Mouse (Mus musculus) small intestine, adult 2 months (tissue): ENCODE measurements around the gene Ccdc82.

Experiments used
- CTCF ChIP-seq: fragments of 200-500 bp; IDR thresholded peaks from 2 replicates; pipeline ENCODE4 v1.5.1; 2012; ENCODE audit warnings: low read depth, mild to moderate bottlenecking, control low read depth, inconsistent platforms, low read length, moderate library complexity, mixed read lengths; ENCODE audit not compliant: insufficient replicate concordance, insufficient read length; ENCODE audit errors: extremely low read depth
- POLR2A ChIP-seq: fragments of 200-500 bp; IDR thresholded peaks from 2 replicates; pipeline ENCODE4 v1.6.1; 2012; ENCODE audit warnings: low read depth, mild to moderate bottlenecking, control low read depth, inconsistent platforms, low read length, moderate library complexity

DNA sequence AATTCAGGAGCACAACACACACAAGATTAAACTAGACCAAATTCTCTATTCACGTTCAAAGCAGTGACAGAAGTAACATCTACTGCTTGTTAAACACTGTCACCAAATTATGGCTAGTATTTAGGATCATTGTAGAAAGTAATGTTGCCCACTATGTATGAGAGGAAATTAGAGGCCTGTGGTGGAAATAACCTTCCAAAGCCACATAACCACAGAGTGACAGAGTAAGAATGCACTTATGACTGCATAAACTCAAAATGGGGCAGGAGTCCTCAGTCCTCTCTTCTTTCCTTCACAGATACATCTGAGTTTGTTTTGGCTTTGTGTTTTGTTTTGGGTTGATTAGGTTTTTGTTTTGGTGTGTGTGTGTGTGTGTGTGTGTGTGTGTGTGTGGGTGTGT, 43.6 kb upstream of the Ccdc82 start:
- no peak for TF ChIP-seq POLR2A
- TF ChIP-seq CTCF: no peak
